ENCODE assay signal across 15 mouse cellular contexts in the genomic region with DNA sequence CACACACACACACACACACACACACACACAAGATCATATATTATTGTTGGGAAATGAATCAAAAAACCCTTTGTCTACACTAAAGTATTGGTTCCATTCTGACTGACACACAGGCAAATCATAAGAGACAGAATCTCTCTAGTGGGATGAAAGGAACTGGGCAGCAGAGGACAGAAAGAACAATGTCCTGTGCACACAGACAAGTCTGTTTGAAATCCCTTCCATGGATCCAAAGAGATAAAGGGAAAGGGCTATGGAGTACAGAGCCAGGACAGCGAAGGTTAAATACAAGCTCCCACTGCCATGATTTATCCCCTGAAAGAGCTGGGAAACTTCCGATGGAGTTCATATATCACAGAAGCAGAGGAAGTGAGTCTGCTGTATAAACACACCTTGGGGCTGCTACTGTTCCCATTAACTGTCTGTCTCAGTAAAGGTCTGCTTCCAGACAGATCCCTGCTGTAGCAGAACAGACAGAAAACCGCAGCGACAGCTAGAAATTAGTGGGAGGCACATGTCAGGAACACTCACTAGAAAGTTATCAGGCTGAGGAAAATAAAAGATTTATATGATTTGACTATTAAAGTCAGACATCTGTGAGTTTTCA.
DNase-seq lines count a peak whose midpoint lies in the region; ATAC-seq and TF ChIP-seq lines count a peak whose summit lies in the region.
"Had no signal": no experiment of that assay in that cellular context is flagged by ENCODE, and none has a peak within 500 bp of the region (broad histone marks: within the 10 kb centered on the region; RNA-seq: fewer than 3 reads in every experiment).

No protein-coding gene starts in this region.

- H3K27ac ChIP-seq in hindbrain, embryonic 12.5 days: 0 out of 2 replicates have a peak overlapping the region, but pooled peaks have one; percentile 31
- no peak overlapping the region for H3K27ac ChIP-seq in hindbrain, postnatal 0 days
- H3K27ac ChIP-seq in midbrain, embryonic 15.5 days: no peak overlapping the region
- no peak overlapping the region for H3K27ac ChIP-seq in midbrain, embryonic 10.5 days (replicated peaks)
- no peak overlapping the region for H3K27ac ChIP-seq in embryonic facial prominence, embryonic 10.5 days (replicated peaks)
- H3K27ac ChIP-seq: gastrocnemius, adult 2 months; hindbrain, embryonic 15.5 days; liver, embryonic 14.5 days had no signal

- no peak for ATAC-seq in hindbrain, embryonic 12.5 days (ENCODE audit: low FRiP score)
- no peak for ATAC-seq in hindbrain, postnatal 0 days
- ATAC-seq in midbrain, embryonic 15.5 days (replicated peaks): 0 out of 2 replicates have a peak, but pooled peaks have one; percentile 24
- ATAC-seq: activated CD4-positive, CD25-positive, alpha-beta regulatory T cell, adult 4 months had no signal

- WGBS in hindbrain, embryonic 12.5 days: 51% methylated on average over 4 of the region's 4 CpGs
- WGBS in hindbrain, postnatal 0 days: 49% methylated on average over 4 of the region's 4 CpGs
- WGBS in midbrain, embryonic 15.5 days: 36% methylated on average over 4 of the region's 4 CpGs
- WGBS in midbrain, embryonic 10.5 days: 60% methylated on average over 4 of the region's 4 CpGs
- WGBS in embryonic facial prominence, embryonic 10.5 days: 44% methylated on average over 4 of the region's 4 CpGs

- TF ChIP-seq CTCF in hindbrain, postnatal 0 days (IDR thresholded peaks at IDR 0.05; ENCODE audit: low read depth): no peak

- no peak for DNase-seq in hindbrain, postnatal 0 days (ENCODE audit: low spot score)
- DNase-seq in midbrain, embryonic 10.5 days (ENCODE audit: low spot score): no peak
- peak; percentile 10 for DNase-seq in embryonic facial prominence, embryonic 10.5 days (ENCODE audit: low spot score)
- DNase-seq in yolk sac, embryonic 10.5 days (ENCODE audit: low spot score): peak; percentile 11
- DNase-seq in right cerebral cortex, postnatal 4 days: no peak
- DNase-seq: adrenal gland, postnatal 36 days; cerebellum, adult 11-12 months; gastrocnemius, adult 2 months; kidney, postnatal 25 days; lung, postnatal 14 days had no signal

- peaks cover 10% of the 10 kb centered on the region; the same call in 1 of the 2 replicates for H3K4me1 ChIP-seq in hindbrain, embryonic 12.5 days
- no peaks in the 10 kb centered on the region for H3K4me1 ChIP-seq in hindbrain, postnatal 0 days (ENCODE audit: insufficient read depth, low read length)
- H3K4me1 ChIP-seq in midbrain, embryonic 15.5 days: no peaks in the 10 kb centered on the region
- H3K4me1 ChIP-seq in midbrain, embryonic 10.5 days: peaks cover 12% of the 10 kb centered on the region
- peaks cover 5% of the 10 kb centered on the region for H3K4me1 ChIP-seq in embryonic facial prominence, embryonic 10.5 days
- H3K4me1 ChIP-seq: hindbrain, embryonic 15.5 days had no signal

- H3K4me2 ChIP-seq in hindbrain, embryonic 12.5 days (replicated peaks): no peak overlapping the region
- no peak overlapping the region for H3K4me2 ChIP-seq in hindbrain, postnatal 0 days (ENCODE audit: low read depth, low read length)
- no peak overlapping the region for H3K4me2 ChIP-seq in midbrain, embryonic 15.5 days
- H3K4me2 ChIP-seq: hindbrain, embryonic 15.5 days had no signal

- H3K27me3 ChIP-seq in hindbrain, embryonic 12.5 days: no peaks in the 10 kb centered on the region
- no peaks in the 10 kb centered on the region for H3K27me3 ChIP-seq in hindbrain, postnatal 0 days (ENCODE audit: insufficient read depth, low read length)
- no peaks in the 10 kb centered on the region for H3K27me3 ChIP-seq in midbrain, embryonic 15.5 days (replicated peaks)
- H3K27me3 ChIP-seq in midbrain, embryonic 10.5 days (ENCODE audit: low read depth, poor library complexity, severe bottlenecking): no peaks in the 10 kb centered on the region
- H3K27me3 ChIP-seq in embryonic facial prominence, embryonic 10.5 days (replicated peaks; ENCODE audit: low read depth, poor library complexity, severe bottlenecking): no peaks in the 10 kb centered on the region
- H3K27me3 ChIP-seq: hindbrain, embryonic 15.5 days had no signal

- no peak overlapping the region for H3K4me3 ChIP-seq in hindbrain, embryonic 12.5 days
- no peak overlapping the region for H3K4me3 ChIP-seq in hindbrain, postnatal 0 days (ENCODE audit: low read length)
- H3K4me3 ChIP-seq in midbrain, embryonic 15.5 days: no peak overlapping the region
- no peak overlapping the region for H3K4me3 ChIP-seq in midbrain, embryonic 10.5 days
- no peak overlapping the region for H3K4me3 ChIP-seq in embryonic facial prominence, embryonic 10.5 days
- H3K4me3 ChIP-seq: gastrocnemius, adult 2 months; hindbrain, embryonic 15.5 days had no signal

- no peaks in the 10 kb centered on the region for H3K36me3 ChIP-seq in hindbrain, embryonic 12.5 days
- H3K36me3 ChIP-seq in hindbrain, postnatal 0 days (ENCODE audit: insufficient read depth, low read length): no peaks in the 10 kb centered on the region
- no peaks in the 10 kb centered on the region for H3K36me3 ChIP-seq in midbrain, embryonic 15.5 days (replicated peaks)
- no peaks in the 10 kb centered on the region for H3K36me3 ChIP-seq in midbrain, embryonic 10.5 days
- H3K36me3 ChIP-seq in embryonic facial prominence, embryonic 10.5 days (replicated peaks): no peaks in the 10 kb centered on the region
- H3K36me3 ChIP-seq: hindbrain, embryonic 15.5 days had no signal

- H3K9ac ChIP-seq in hindbrain, embryonic 12.5 days: no peak overlapping the region
- no peak overlapping the region for H3K9ac ChIP-seq in hindbrain, postnatal 0 days (replicated peaks; ENCODE audit: low read length)
- no peak overlapping the region for H3K9ac ChIP-seq in midbrain, embryonic 15.5 days
- H3K9ac ChIP-seq: hindbrain, embryonic 15.5 days; liver, embryonic 14.5 days had no signal

- H3K9me3 ChIP-seq in hindbrain, embryonic 12.5 days (replicated peaks): no peaks in the 10 kb centered on the region
- H3K9me3 ChIP-seq in hindbrain, postnatal 0 days (ENCODE audit: low read length): no peaks in the 10 kb centered on the region
- no peaks in the 10 kb centered on the region for H3K9me3 ChIP-seq in midbrain, embryonic 15.5 days
- no peaks in the 10 kb centered on the region for H3K9me3 ChIP-seq in midbrain, embryonic 10.5 days (replicated peaks)
- H3K9me3 ChIP-seq in embryonic facial prominence, embryonic 10.5 days: no peaks in the 10 kb centered on the region
- H3K9me3 ChIP-seq: hindbrain, embryonic 15.5 days had no signal

Comparison
In these comparisons a context has a peak if more than half of its experiments do, and no peak if none do; other contexts are left out.
1. DNase-seq: peak in embryonic facial prominence, embryonic 10.5 days (single experiment) and yolk sac, embryonic 10.5 days (single experiment); none in hindbrain, postnatal 0 days (single experiment), midbrain, embryonic 10.5 days (single experiment) and right cerebral cortex, postnatal 4 days (single experiment).